Mouse (Mus musculus): Measurements from ENCODE around the gene Arhgef7. TPM values are rescaled to one million over a fixed set of nuclear protein-coding genes. Genes with fewer than 3 reads are reported as not detected.

Arhgef7 gene
- 24.6 to 43.1 TPM (median 27.3 TPM) in 3 replicates for total RNA-seq (2017)

GRCm38 (mm10) chr8:11727651-11728481, at the start of gene Arhgef7:
TSS of gene Arhgef7 (plus strand) at chr8:11727721.
- ATAC-seq (replicated peaks; ENCODE audit: insufficient number of reproducible peaks, low FRiP score, low TSS enrichment, poor library complexity, severe bottlenecking): no peak

- ATAC-seq (replicated peaks; ENCODE audit: insufficient number of reproducible peaks, low FRiP score, low TSS enrichment, poor library complexity, severe bottlenecking): no peak
Measured at GRCm38 (mm10) chr8:11684558-11684957, 43.0 kb upstream of the Arhgef7 start.

- ATAC-seq (replicated peaks; ENCODE audit: insufficient number of reproducible peaks, low FRiP score, low TSS enrichment, poor library complexity, severe bottlenecking): no peak
Measured at GRCm38 (mm10) chr8:11687251-11687650, 40.3 kb upstream of the Arhgef7 start.

- no peak for ATAC-seq (replicated peaks; ENCODE audit: insufficient number of reproducible peaks, low FRiP score, low TSS enrichment, poor library complexity, severe bottlenecking)
Measured at GRCm38 (mm10) chr8:11689945-11690344, 37.6 kb upstream of the Arhgef7 start.

- no peak for ATAC-seq (replicated peaks; ENCODE audit: insufficient number of reproducible peaks, low FRiP score, low TSS enrichment, poor library complexity, severe bottlenecking)
Measured at GRCm38 (mm10) chr8:11691284-11691683, 36.2 kb upstream of the Arhgef7 start.

GRCm38 (mm10) chr8:11691761-11692160, 35.8 kb upstream of the Arhgef7 start:
- ATAC-seq (replicated peaks; ENCODE audit: insufficient number of reproducible peaks, low FRiP score, low TSS enrichment, poor library complexity, severe bottlenecking): no peak

- no peak for ATAC-seq (replicated peaks; ENCODE audit: insufficient number of reproducible peaks, low FRiP score, low TSS enrichment, poor library complexity, severe bottlenecking)
Measured at GRCm38 (mm10) chr8:11692455-11692854, 35.1 kb upstream of the Arhgef7 start.

DNA sequence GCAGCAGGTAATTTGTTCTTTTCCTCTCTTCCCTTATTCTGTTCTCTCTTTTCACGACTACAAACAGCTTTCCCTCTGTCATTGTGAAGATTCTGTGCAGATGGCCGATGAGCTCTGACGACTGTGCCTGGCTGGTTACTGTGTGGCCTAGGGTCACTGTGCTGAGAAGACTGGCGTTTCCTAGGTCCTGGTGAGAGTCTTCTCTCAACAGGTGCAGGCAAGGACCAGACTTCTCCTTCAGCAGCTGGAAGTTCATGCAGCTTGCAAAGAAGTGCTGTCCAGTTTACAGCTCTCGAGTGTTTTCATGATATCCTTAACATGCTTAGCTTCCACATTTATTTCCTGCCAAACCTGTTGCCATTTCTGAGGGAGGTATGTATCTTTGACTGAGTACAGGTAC, 33.5 kb upstream of the Arhgef7 start:
- no peak for ATAC-seq (replicated peaks; ENCODE audit: insufficient number of reproducible peaks, low FRiP score, low TSS enrichment, poor library complexity, severe bottlenecking)

- no peak for ATAC-seq (replicated peaks; ENCODE audit: insufficient number of reproducible peaks, low FRiP score, low TSS enrichment, poor library complexity, severe bottlenecking)
Measured at GRCm38 (mm10) chr8:11696176-11696575, 31.3 kb upstream of the Arhgef7 start.

DNA sequence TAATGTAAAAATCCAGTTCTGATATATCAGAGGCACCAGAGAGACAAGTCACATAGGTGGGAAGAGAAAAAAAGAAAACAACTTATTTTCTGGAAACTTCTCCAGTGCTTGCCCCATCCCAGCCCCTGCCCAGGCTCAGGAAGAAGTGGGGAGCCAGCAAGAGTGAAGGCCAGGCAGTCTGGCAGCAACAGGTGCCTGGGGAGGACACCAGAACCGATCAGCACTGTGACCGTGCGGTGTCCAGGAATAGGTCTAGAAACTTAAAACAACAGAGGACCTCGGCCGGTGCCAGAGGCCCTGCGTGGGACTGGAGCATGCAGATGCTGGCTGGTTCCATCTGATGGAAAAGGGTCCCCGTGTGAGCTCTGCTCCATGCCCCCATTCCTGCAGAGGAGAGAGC, 30.1 kb upstream of the Arhgef7 start:
- no peak for ATAC-seq (replicated peaks; ENCODE audit: insufficient number of reproducible peaks, low FRiP score, low TSS enrichment, poor library complexity, severe bottlenecking)

DNA sequence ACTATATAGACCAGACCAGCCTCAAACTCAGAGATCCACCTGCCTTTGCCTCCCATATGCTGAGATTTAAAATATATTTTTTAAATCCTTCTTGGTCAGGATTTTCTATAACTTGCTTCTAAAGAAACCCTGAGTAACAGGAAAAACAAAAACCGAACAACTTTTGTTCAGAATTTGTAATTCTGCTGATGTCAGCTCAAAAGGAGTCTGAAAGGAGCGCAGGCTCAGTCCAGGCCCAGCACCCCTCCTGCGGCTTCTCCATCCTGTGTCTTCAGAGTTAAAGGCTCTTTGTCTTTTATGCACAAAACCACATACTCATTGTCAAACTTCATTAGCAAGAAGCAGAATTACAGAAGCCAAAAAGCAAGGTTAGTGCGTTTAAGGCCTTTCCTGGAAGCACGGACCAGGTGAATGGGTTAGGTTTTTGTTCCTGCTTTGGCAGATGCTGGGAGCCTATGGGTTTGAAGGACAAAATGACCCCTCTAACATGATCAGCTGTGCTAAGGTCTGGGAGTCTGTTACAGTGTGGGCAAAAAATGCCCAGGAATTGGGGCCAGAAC, 28.0 kb upstream of the Arhgef7 start:
- no peak for ATAC-seq (replicated peaks; ENCODE audit: insufficient number of reproducible peaks, low FRiP score, low TSS enrichment, poor library complexity, severe bottlenecking)

GRCm38 (mm10) chr8:11700060-11701032, 27.2 kb upstream of the Arhgef7 start:
- 0 out of 2 replicates have a peak, but pooled peaks have one; percentile 47 for ATAC-seq (replicated peaks; ENCODE audit: insufficient number of reproducible peaks, low FRiP score, low TSS enrichment, poor library complexity, severe bottlenecking)

DNA sequence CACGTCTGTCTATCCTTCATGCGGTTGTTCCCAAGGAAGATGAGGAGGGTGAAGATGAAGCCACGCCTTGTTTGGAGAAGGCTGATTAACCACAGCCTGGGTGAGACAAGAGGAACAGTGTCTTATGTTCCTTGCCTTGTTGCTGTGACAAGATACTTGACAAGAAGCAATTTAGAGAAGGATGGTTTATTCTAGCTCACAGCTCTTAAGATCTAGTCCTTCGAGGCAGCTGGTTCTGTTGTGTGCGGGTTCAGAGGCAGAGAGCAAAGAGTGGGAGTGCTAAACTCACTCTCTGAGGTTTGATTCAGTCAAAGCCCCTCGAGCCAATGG, 26.5 kb upstream of the Arhgef7 start, which contains the start of gene 1700016D06Rik:
Gene 1700016D06Rik (minus strand): TSS at position 31 of the 330 bp plus-strand sequence.
- no peak for ATAC-seq (replicated peaks; ENCODE audit: insufficient number of reproducible peaks, low FRiP score, low TSS enrichment, poor library complexity, severe bottlenecking)

DNA sequence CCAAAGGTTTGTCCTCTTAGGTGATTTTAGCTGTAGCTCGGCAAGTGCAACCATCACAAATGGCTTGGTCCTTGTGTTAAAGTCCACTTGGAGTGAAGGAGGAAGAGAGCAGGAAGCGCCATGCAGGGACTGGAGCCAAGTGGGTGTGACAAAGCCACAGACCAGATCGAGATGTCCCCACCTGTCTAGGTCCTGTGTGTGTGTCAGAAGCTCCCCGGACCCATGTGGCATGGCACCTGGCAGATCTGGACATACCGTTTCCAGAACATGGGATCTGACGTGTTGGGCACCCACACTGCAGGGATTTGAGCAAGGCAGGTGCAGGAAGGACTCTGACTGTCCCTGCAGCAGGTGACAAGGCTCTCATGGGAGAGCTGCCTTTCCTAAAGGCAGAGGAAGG, 26.1 kb upstream of the Arhgef7 start:
- no peak for ATAC-seq (replicated peaks; ENCODE audit: insufficient number of reproducible peaks, low FRiP score, low TSS enrichment, poor library complexity, severe bottlenecking)

DNA sequence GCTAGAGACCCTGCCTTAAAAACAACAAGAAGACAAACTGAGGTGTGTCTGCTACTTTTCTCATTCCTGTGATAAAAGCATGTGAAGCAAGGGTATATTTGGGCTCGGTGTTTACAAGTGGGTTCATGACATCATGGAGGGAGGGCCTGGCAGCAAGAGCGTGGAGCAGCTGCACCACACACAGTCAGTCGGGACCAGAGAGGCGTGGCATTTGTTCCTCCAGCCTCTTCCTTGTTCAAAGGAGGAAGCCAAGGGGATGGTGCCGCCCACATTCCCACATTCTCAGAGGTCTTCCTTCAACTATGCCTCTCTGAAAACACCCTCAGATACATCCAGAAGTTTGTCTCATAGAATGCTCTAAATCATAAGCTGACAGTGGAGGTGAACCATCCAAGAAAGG, 23.7 kb upstream of the Arhgef7 start:
- ATAC-seq (replicated peaks; ENCODE audit: insufficient number of reproducible peaks, low FRiP score, low TSS enrichment, poor library complexity, severe bottlenecking): no peak

DNA sequence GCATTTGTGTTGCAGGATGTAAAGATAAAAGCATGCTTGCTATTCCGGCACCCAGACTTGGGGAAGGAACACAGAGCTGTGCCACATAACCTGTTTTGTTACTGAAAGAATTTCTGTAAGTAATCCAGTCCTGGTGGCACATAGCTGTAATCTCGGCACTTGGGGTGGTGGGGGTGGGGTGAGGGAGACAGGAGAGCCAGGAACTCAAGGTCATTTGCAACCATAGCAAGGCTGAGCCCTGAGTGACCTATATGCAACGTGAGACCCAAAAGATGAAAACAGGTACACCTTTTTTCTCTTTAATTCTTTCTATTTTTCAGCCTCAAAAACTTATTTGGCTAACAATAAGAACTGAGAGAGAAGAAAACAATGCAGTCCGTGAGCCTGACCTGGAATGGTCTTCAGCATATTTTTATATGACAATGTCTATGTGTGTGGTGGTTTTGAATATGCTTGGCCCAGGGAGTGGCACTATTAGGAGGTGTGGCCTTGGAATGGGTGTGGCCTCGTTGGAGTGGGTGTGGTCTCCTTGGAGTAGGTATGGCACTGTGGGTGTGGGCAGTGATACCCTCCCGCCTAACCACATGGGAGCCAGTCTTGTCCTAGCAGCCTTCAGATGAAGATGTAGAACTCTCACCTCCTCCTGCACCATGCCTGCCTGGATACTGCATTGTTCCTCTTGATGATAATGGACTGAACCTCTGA, 22.7 kb upstream of the Arhgef7 start:
- no peak for ATAC-seq (replicated peaks; ENCODE audit: insufficient number of reproducible peaks, low FRiP score, low TSS enrichment, poor library complexity, severe bottlenecking)

DNA sequence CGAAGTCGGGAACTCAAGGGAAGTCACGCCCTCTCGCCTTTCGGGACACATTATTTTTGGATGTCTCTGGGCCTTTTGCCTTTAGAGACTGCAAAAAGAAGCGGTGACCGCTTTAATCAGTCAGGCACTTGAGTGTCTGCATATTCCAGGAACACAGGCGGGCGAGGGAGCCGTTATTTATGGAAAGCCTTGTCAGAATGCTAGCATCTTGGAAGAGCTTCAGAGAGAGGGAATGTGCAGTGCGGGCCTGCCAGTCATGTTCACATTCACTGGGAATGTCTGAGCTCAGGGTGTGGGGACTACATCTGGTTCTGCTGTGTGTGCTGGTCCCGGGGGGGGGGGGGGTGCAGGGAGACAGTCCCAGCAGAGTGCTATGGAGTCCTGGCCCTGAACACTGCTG, 21.7 kb upstream of the Arhgef7 start:
- ATAC-seq (replicated peaks; ENCODE audit: insufficient number of reproducible peaks, low FRiP score, low TSS enrichment, poor library complexity, severe bottlenecking): no peak

DNA sequence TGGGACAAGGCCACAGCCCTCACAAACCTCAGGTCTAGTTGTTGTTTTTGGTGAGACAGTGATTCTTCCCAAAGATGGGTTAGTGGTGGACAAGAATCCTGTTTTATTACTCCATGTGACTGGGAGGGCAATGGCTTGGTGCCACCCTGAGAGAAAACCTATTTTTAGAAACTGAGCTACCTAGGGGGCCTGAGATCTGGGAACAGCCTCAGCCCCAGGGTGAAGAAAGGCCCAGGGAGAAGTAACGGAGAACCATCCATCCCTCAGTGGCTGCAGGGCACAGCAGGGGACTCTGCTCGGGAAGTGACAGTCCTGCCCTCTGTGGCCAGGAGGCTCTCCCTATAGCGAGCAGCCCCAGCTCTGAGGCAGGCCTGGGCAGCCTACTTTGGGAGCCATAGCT, 19.8 kb upstream of the Arhgef7 start:
- no peak for ATAC-seq (replicated peaks; ENCODE audit: insufficient number of reproducible peaks, low FRiP score, low TSS enrichment, poor library complexity, severe bottlenecking)

DNA sequence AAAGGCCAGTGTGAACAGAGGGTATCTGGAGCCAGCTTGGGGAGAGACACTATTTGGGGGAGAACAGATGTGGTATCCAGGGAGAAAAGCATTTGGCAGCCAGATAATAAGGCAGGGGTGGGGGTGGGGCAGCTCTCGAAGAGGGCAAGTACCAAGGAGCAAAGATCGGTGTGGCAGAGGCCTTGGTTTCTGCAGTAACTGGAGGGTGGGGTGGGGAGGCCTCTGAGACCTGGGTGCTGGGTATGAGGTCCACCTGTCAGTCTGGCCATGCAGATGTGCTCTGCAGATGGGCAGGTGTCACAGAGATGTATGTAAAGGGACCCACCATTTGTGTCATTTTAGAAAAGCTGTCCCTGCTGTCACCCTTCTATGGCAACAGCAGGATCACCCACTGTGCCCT, 18.7 kb upstream of the Arhgef7 start:
- no peak for ATAC-seq (replicated peaks; ENCODE audit: insufficient number of reproducible peaks, low FRiP score, low TSS enrichment, poor library complexity, severe bottlenecking)
